Mouse (Mus musculus) ES-E14 (cell line): Measurements from ENCODE around the gene Bnc2.

Experiments
- HCFC1 ChIP-seq: IDR thresholded peaks from 2 replicates; pipeline ENCODE4 v1.6.1; 2012; ENCODE audit warnings: low read length, inconsistent platforms, borderline replicate concordance; ENCODE audit not compliant: insufficient read depth
- MAFK ChIP-seq: IDR thresholded peaks from 2 replicates; pipeline ENCODE4 v1.6.1; 2014; ENCODE audit warnings: mild to moderate bottlenecking, low read depth, low read length, inconsistent platforms; ENCODE audit not compliant: insufficient read depth
- ZC3H11A ChIP-seq: IDR thresholded peaks from 2 replicates; pipeline ENCODE4 v1.6.1; 2012; ENCODE audit warnings: low read depth, mild to moderate bottlenecking, inconsistent platforms, low read length, borderline replicate concordance
- ZNF384 ChIP-seq: IDR thresholded peaks from 2 replicates; pipeline ENCODE4 v1.6.1; 2012; ENCODE audit warnings: low read depth, low read length, inconsistent platforms

DNA sequence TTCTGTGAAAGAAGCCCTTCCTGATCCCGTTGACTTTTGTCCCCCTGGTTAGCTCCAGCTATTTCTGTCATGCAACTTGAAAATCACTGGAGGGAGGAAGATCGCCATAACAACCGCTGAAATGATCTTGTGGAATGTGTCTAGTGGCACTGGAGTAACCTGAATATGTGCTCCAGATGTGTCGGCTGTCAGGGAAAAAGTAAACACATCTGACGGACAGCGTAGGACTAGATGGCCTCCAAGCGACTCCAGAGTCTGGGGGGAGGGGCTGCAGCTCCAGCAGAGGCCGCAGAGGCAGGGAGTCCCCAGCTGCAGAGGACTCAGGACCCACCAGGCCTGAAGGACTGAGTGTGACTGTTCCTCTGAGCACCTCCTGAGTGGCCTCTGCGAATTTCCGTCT is 37.4 kb downstream of the Bnc2 start:
- TF ChIP-seq ZNF384 = no peak
- no peak for TF ChIP-seq ZC3H11A
- TF ChIP-seq MAFK = no peak
- TF ChIP-seq HCFC1 = no peak
